Mouse (Mus musculus) heart, postnatal 10 days (tissue): ENCODE measurements around the gene Arfgef2. TPM values are rescaled to one million over a fixed set of nuclear protein-coding genes. Genes with fewer than 3 reads are reported as not detected.
A peak's percentile ranks its signal among the peaks of the same experiment; 100 is the strongest.

Source experiments
- DNase-seq, 2 experiments: peaks; one replicate each; pipeline ENCODE4 v3.0.0; 2021
- intact Hi-C: fragments of 180-260 bp; cut with DNase I; formaldehyde crosslinking; loops from one replicate; pipeline ENCODE4 v1.15.1; 2025
- total RNA-seq, 2 experiments: library from RNA; stranded (reverse); gene quantifications; 2 replicates each; pipeline ENCODE4 v1.2.3; 2021

The Arfgef2 gene
- total RNA-seq, 2 experiments from 2014 or later = 40.1 to 43.4 TPM

- DNase-seq = no peak
- intact Hi-C loops = no loop called here
Observed at GRCm38 (mm10) chr2:166803298-166803697, 2.1 kb upstream of the Arfgef2 start.

GRCm38 (mm10) chr2:166806173-166806705 lies 851 bp downstream of the Arfgef2 start:
- intact Hi-C loops = no loop called here
- DNase-seq = peak in 1 of 2 experiments; percentile 23

GRCm38 (mm10) chr2:166806813-166807212 lies 1.4 kb downstream of the Arfgef2 start:
- intact Hi-C loops = no loop called here
- DNase-seq = no peak

GRCm38 (mm10) chr2:166809499-166809898 lies 4.1 kb downstream of the Arfgef2 start:
- intact Hi-C loops = no loop called here
- DNase-seq = no peak

- intact Hi-C loops = no loop called here
- DNase-seq = no peak
Observed at GRCm38 (mm10) chr2:166810821-166811220, 5.4 kb downstream of the Arfgef2 start.

- intact Hi-C loops = no loop called here
- DNase-seq = no peak
Observed at GRCm38 (mm10) chr2:166818463-166819143, 13.2 kb downstream of the Arfgef2 start.

GRCm38 (mm10) chr2:166819849-166820248 lies 14.5 kb downstream of the Arfgef2 start:
- DNase-seq = no peak

GRCm38 (mm10) chr2:166820844-166821243 lies 15.5 kb downstream of the Arfgef2 start:
- no peak for DNase-seq
- intact Hi-C loops = no loop called here

More at GRCm38 (mm10) chr2:166819849-166820248, 14.5 kb downstream of the Arfgef2 start:
- intact Hi-C loops = no loop called here

- DNase-seq = no peak
- intact Hi-C loops = no loop called here
Observed at GRCm38 (mm10) chr2:166821406-166821805, 16.0 kb downstream of the Arfgef2 start.

- intact Hi-C loops = no loop called here
- DNase-seq = no peak
Observed at GRCm38 (mm10) chr2:166822119-166822826, 16.9 kb downstream of the Arfgef2 start.

- DNase-seq = no peak
- intact Hi-C loops = no loop called here
Observed at GRCm38 (mm10) chr2:166822901-166823300, 17.5 kb downstream of the Arfgef2 start.

- no peak for DNase-seq
- intact Hi-C loops = no loop called here
Observed at GRCm38 (mm10) chr2:166824386-166824785, 19.0 kb downstream of the Arfgef2 start.

- no peak for DNase-seq
- intact Hi-C loops = no loop called here
Observed at GRCm38 (mm10) chr2:166824998-166825397, 19.6 kb downstream of the Arfgef2 start.

- no peak for DNase-seq
- intact Hi-C loops = no loop called here
Observed at GRCm38 (mm10) chr2:166826491-166827224, 21.3 kb downstream of the Arfgef2 start.

- intact Hi-C loops = no loop called here
- DNase-seq = no peak
Observed at GRCm38 (mm10) chr2:166828306-166828705, 22.9 kb downstream of the Arfgef2 start.

- DNase-seq = no peak
- intact Hi-C loops = no loop called here
Observed at GRCm38 (mm10) chr2:166830350-166830749, 25.0 kb downstream of the Arfgef2 start.

- DNase-seq = no peak
- intact Hi-C loops = no loop called here
Observed at GRCm38 (mm10) chr2:166834091-166834490, 28.7 kb downstream of the Arfgef2 start.

GRCm38 (mm10) chr2:166834796-166835195 lies 29.4 kb downstream of the Arfgef2 start:
- intact Hi-C loops = no loop called here
- DNase-seq = no peak

GRCm38 (mm10) chr2:166835581-166835980 lies 30.2 kb downstream of the Arfgef2 start:
- intact Hi-C loops = no loop called here
- no peak for DNase-seq

- intact Hi-C loops = no loop called here
Observed at GRCm38 (mm10) chr2:166841813-166842212, 36.4 kb downstream of the Arfgef2 start.

GRCm38 (mm10) chr2:166850691-166851090 lies 45.3 kb downstream of the Arfgef2 start:
- intact Hi-C loops = no loop called here
- DNase-seq = no peak

More at GRCm38 (mm10) chr2:166841813-166842212, 36.4 kb downstream of the Arfgef2 start:
- DNase-seq = no peak
